Mouse (Mus musculus) heart, embryonic 13.5 days (tissue): ENCODE measurements around the gene Tsga10ip. TPM values are rescaled to one million over a fixed set of nuclear protein-coding genes. Genes with fewer than 3 reads are reported as not detected.
A peak's percentile ranks its signal among the peaks of the same experiment; 100 is the strongest.

Experiments
- ATAC-seq: fragments of 200-750 bp; cut with Nextera tagmentation; 2 replicates; pipeline ENCODE4 v1.8.0; 2017; ENCODE audit warnings: moderate TSS enrichment; ENCODE audit not compliant: insufficient number of reproducible peaks, low FRiP score, low TSS enrichment; ENCODE audit errors: extremely low read depth
- H3K27ac ChIP-seq: fragments of 300-500 bp; sonication (generic); replicated peaks from 2 replicates; pipeline ENCODE4 v1.5.1; 2015; ENCODE audit warnings: moderate library complexity, mild to moderate bottlenecking, inconsistent platforms
- H3K27me3 ChIP-seq: fragments of 300-500 bp; sonication (generic); replicated peaks from 2 replicates; pipeline ENCODE4 v1.6.1; 2015; ENCODE audit warnings: mild to moderate bottlenecking, inconsistent platforms
- H3K36me3 ChIP-seq: fragments of 300-500 bp; sonication (generic); 2 replicates; pipeline ENCODE4 v1.6.1; 2015; ENCODE audit warnings: mild to moderate bottlenecking, inconsistent platforms
- H3K4me1 ChIP-seq: fragments of 300-500 bp; sonication (generic); 2 replicates; pipeline ENCODE4 v1.6.1; 2015; ENCODE audit warnings: inconsistent platforms
- H3K4me2 ChIP-seq: fragments of 300-500 bp; sonication (generic); 2 replicates; pipeline ENCODE4 v1.6.1; 2015; ENCODE audit warnings: inconsistent platforms, mild to moderate bottlenecking, moderate library complexity
- H3K4me3 ChIP-seq: fragments of 300-500 bp; sonication (generic); 2 replicates; pipeline ENCODE4 v1.5.1; 2015; ENCODE audit warnings: moderate library complexity, mild to moderate bottlenecking, inconsistent platforms
- H3K9ac ChIP-seq: fragments of 300-500 bp; sonication (generic); 2 replicates; pipeline ENCODE4 v1.6.1; 2015; ENCODE audit warnings: inconsistent platforms, mild to moderate bottlenecking, moderate library complexity
- H3K9me3 ChIP-seq: fragments of 300-500 bp; sonication (generic); 2 replicates; pipeline ENCODE4 v1.6.1; 2016; ENCODE audit warnings: inconsistent platforms
- WGBS: fragments of 180-500 bp; shearing (Covaris S2); methylation state at CpG from one replicate; pipeline ENCODE4 v1.1.7; 2015; ENCODE audit warnings: mixed read lengths; 5-methylcytosine and 5-hydroxymethylcytosine counted together
- polyA plus RNA-seq: library from polyadenylated mRNA; unstranded; fragments of >200 nt; fragmentation: Nextera tagmentation; extraction: Ambion mirVana; gene quantifications from 2 replicates; pipeline ENCODE4 v1.2.1, GENCODE M21; 2015

Tsga10ip gene
- polyA plus RNA-seq: 1.6 and 2.2 TPM in 2 replicates

- no peaks in the 10 kb centered on the region for H3K27me3 ChIP-seq
- no peak within 1 kb of the TSS for H3K4me2 ChIP-seq
- peaks cover 10% of the 10 kb centered on the region for H3K4me1 ChIP-seq
- no peaks in the 10 kb centered on the region for H3K9me3 ChIP-seq
- H3K9ac ChIP-seq: 0 out of 2 replicates have a peak within 1 kb of the TSS, but pooled peaks have one; percentile 21
- no peaks in the 10 kb centered on the region for H3K36me3 ChIP-seq
- H3K4me3 ChIP-seq: no peak within 1 kb of the TSS
- no peak within 1 kb of the TSS for H3K27ac ChIP-seq
- 75% methylated on average over 8 of the region's 8 CpGs for WGBS
- ATAC-seq: no peak
Observed at GRCm38 (mm10) chr19:5402293-5402692, at the start of gene Tsga10ip. TSS of gene Tsga10ip (minus strand) at chr19:5402526.

GRCm38 (mm10) chr19:5451766-5452165, 49.4 kb upstream of the Tsga10ip start:
- H3K27me3 ChIP-seq: peaks cover 48% of the 10 kb centered on the region

DNA sequence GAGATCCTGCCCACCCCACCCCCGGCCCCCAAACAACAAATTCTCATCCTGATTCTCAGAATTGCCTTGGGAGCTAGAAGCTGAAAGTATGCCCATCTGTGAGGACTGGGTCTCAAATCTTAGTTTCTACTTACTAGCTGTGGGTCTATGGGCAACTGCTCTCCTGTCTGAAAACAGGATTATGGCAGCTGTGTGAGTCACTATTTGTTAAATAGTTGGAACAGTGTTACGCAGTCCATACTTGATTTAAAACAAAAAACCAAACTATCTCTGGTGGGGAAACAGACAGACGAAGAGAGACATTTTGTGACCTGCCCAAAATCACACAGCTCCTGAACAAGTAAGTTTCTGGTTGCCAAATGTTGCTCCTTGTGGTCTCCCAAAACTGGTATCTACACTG, 47.3 kb upstream of the Tsga10ip start:
- Histone ChIP-seq H3K9me3 (no peaks in the 10 kb centered on the region), H3K36me3 (peaks cover 15% of the 10 kb centered on the region), H3K27ac (no peak overlapping the region), H3K4me1 (peaks cover 28% of the 10 kb centered on the region), H3K9ac (no peak overlapping the region), H3K4me3 (no peak overlapping the region), H3K27me3 (peaks cover 69% of the 10 kb centered on the region), H3K4me2 (no peak overlapping the region)
- WGBS: 68% methylated on average over 3 of the region's 3 CpGs
- ATAC-seq: no peak

More at GRCm38 (mm10) chr19:5451766-5452165, 49.4 kb upstream of the Tsga10ip start:
- no peaks in the 10 kb centered on the region for H3K9me3 ChIP-seq
- peaks cover 26% of the 10 kb centered on the region for H3K36me3 ChIP-seq
- no peak overlapping the region for H3K4me3 ChIP-seq
- H3K27ac ChIP-seq: no peak overlapping the region
- WGBS: 70% methylated on average over 6 of the region's 6 CpGs
- H3K9ac ChIP-seq: no peak overlapping the region; the same call in 1 of the 2 replicates
- no peak overlapping the region for H3K4me2 ChIP-seq
- no peak for ATAC-seq
- peaks cover 49% of the 10 kb centered on the region for H3K4me1 ChIP-seq

DNA sequence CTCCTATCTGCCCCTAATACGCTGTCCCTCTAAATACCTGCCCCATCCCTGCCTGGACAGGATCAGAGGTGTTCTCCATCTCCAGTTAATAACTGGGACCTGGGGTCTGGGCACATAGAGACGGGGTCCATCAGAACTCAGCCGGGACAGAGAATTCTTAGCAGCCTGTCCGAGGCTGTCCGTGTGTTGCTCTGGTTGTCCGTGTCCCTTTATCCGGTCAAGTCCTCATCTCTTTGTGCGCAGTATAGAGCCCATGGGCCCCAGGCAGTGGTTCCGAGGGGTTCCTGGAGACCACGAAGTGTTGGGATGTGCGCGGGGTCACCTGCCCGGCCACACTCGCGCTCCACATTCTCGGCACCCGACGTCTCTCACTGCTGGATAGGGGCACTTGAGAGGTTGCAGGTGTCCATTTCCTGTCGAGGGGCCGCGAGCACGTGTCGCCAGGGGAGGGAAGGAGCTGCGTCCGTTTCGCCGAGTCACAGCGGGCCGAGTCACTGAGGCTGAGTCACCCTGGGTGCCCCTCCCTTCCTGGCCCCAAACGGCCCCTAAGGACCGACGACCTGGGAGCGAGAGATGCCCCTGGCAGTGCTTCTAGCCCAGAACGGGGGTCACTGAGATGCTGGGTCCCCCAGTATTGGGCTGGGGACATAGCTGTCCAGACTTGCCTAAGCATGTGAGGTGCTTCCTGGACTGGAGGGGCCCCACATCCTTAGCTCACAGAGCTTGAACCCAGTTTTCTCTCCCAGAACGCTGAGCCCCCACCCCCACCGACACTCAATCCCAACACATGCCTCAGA, 46.2 kb upstream of the Tsga10ip start:
- no peaks in the 10 kb centered on the region for H3K9me3 ChIP-seq
- peak; percentile 59; the same call in 1 of the 2 replicates for ATAC-seq
- peaks cover 23% of the 10 kb centered on the region for H3K4me1 ChIP-seq
- peak overlapping the region; percentile 76; the same call in 1 of the 2 replicates for H3K9ac ChIP-seq
- H3K36me3 ChIP-seq: peaks cover 4% of the 10 kb centered on the region
- H3K27ac ChIP-seq: no peak overlapping the region
- peaks cover 80% of the 10 kb centered on the region for H3K27me3 ChIP-seq
- peak overlapping the region; percentile 94 for H3K4me2 ChIP-seq
- 6% methylated on average over 36 of the region's 36 CpGs for WGBS
- H3K4me3 ChIP-seq: peak overlapping the region; percentile 66

- no peaks in the 10 kb centered on the region for H3K36me3 ChIP-seq
- H3K9ac ChIP-seq: peak within 1 kb of the TSS; percentile 76
- H3K27ac ChIP-seq: no peak within 1 kb of the TSS
- ATAC-seq: peak; percentile 78
- H3K4me1 ChIP-seq: peaks cover 23% of the 10 kb centered on the region
- under 1% methylated on average over 70 of the region's 70 CpGs for WGBS
- H3K27me3 ChIP-seq: peaks cover 82% of the 10 kb centered on the region
- H3K9me3 ChIP-seq: no peaks in the 10 kb centered on the region
- H3K4me2 ChIP-seq: peak within 1 kb of the TSS; percentile 94
- H3K4me3 ChIP-seq: peak within 1 kb of the TSS; percentile 66
Observed at GRCm38 (mm10) chr19:5447515-5448353, 45.4 kb upstream of the Tsga10ip start, which contains the start of gene Fosl1. TSS of gene Fosl1 (plus strand) at chr19:5447547.

- Histone ChIP-seq H3K4me3 (no peak overlapping the region), H3K36me3 (no peaks in the 10 kb centered on the region), H3K4me1 (peaks cover 23% of the 10 kb centered on the region), H3K9me3 (no peaks in the 10 kb centered on the region), H3K9ac (no peak overlapping the region), H3K27me3 (peaks cover 74% of the 10 kb centered on the region), H3K27ac (no peak overlapping the region), H3K4me2 (no peak overlapping the region)
- ATAC-seq: no peak
- 81% methylated on average over 5 of the region's 5 CpGs for WGBS
Observed at GRCm38 (mm10) chr19:5445747-5446146, 43.4 kb upstream of the Tsga10ip start.

DNA sequence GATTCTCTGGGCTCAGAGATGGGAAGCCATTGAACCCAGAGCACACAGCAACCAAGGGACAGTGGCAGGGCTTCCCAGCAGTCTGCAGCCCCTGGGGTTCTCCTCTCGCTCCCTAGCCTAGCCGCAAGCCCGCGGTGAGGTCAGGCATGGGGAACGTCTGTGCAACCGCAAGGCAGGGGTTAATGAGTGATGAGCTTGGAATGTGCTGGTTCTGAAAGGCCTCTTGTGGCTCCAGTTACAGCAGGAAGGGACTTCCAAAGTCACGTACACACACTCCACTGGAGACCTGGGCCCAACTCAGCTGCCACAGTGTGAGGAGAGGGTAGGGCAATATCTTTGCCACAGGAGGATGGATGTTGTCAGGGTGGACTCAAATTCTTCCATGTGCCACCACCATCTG, 42.6 kb upstream of the Tsga10ip start:
- peaks cover 19% of the 10 kb centered on the region for H3K4me1 ChIP-seq
- no peak overlapping the region for H3K27ac ChIP-seq
- ATAC-seq: no peak
- peaks cover 66% of the 10 kb centered on the region for H3K27me3 ChIP-seq
- H3K4me3 ChIP-seq: no peak overlapping the region
- 29% methylated on average over 7 of the region's 7 CpGs for WGBS
- no peak overlapping the region for H3K9ac ChIP-seq
- no peaks in the 10 kb centered on the region for H3K36me3 ChIP-seq
- H3K9me3 ChIP-seq: peaks cover 6% of the 10 kb centered on the region; the same call in 1 of the 2 replicates
- no peak overlapping the region for H3K4me2 ChIP-seq

- no peak overlapping the region for H3K27ac ChIP-seq
- no peak overlapping the region for H3K9ac ChIP-seq
- H3K4me2 ChIP-seq: no peak overlapping the region
- peaks cover 6% of the 10 kb centered on the region; the same call in 1 of the 2 replicates for H3K9me3 ChIP-seq
- H3K4me3 ChIP-seq: no peak overlapping the region
- H3K27me3 ChIP-seq: peaks cover 61% of the 10 kb centered on the region
- no peaks in the 10 kb centered on the region for H3K36me3 ChIP-seq
- ATAC-seq: no peak
- WGBS: 56% methylated on average over 9 of the region's 9 CpGs
- peaks cover 19% of the 10 kb centered on the region for H3K4me1 ChIP-seq
Observed at GRCm38 (mm10) chr19:5444371-5444908, 42.1 kb upstream of the Tsga10ip start.

DNA sequence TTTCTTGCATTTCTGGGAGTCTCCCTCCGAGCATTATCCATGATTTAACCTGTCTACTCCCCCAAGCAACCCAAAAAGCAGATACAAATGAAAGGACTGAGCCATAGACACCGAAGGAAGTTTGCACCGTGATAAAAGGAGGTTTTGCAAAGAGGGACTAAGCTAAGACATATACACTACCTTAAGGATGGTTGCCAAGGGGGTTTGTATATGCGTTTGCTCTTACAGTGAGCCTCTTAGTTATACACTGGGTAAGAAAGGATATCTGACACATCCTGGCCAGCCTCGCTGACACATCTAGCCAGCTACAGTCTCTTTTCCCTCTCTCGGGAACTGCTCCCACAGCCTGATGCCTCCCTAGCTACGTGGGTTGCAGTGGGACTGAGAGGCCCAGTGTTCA, 31.6 kb upstream of the Tsga10ip start:
- no peak for ATAC-seq
- H3K27ac ChIP-seq: peak overlapping the region; percentile 74
- peak overlapping the region; percentile 79 for H3K9ac ChIP-seq
- WGBS: 46% methylated on average over 7 of the region's 7 CpGs
- H3K4me1 ChIP-seq: peaks cover 19% of the 10 kb centered on the region
- H3K36me3 ChIP-seq: no peaks in the 10 kb centered on the region
- peak overlapping the region; percentile 75 for H3K4me2 ChIP-seq
- no peaks in the 10 kb centered on the region for H3K9me3 ChIP-seq
- 0 out of 2 replicates have a peak overlapping the region, but pooled peaks have one; percentile 49 for H3K4me3 ChIP-seq
- H3K27me3 ChIP-seq: peaks cover 12% of the 10 kb centered on the region; the same call in 1 of the 2 replicates

DNA sequence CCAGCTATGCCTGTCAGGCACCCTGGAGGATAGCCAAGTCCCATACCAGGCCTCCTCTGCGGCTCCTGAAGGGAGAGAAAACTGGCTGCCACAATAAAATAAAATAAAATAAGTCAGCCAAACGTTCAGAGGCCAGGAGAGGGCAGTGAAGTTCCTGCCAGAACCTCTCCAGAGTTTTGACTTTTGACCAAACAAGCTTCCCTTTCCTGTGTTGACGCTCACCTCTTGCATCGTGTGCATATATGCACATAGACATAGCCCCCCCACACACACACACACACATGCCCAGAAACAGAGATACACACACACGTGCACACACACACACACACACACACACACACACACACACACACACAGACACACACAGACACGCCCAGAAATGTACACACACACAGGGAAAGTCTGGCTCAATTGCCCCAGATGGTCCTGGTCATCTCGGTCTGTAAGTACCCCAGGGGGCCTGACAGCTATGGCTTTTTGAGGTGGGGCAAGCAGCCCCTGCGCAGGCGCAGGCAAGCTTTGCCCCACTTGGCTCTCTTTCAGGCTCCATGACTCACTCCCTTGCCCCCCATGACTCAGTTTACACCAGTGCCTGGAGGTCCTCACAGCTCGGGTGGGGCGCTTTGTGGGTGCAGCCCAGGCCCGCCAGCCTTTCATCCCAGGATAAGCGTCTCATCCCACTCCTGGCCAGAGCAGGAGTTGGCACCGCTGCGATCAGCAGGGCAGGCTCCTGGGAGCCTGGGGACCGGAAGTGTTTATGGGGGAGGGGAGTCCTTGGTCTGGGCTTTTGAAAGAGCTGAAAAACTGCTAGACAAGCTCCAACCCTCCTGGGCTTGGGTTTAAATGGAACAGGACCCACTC, 30.9 kb upstream of the Tsga10ip start:
- Histone ChIP-seq H3K9ac (peak overlapping the region; percentile 79), H3K4me3 (peak overlapping the region; percentile 49), H3K4me1 (peaks cover 19% of the 10 kb centered on the region), H3K4me2 (peak overlapping the region; percentile 75), H3K9me3 (no peaks in the 10 kb centered on the region), H3K36me3 (no peaks in the 10 kb centered on the region), H3K27ac (peak overlapping the region; percentile 74), H3K27me3 (peaks cover 12% of the 10 kb centered on the region; the same call in 1 of the 2 replicates)
- 8% methylated on average over 16 of the region's 16 CpGs for WGBS
- ATAC-seq: peak; percentile 56; the same call in 1 of the 2 replicates
